Mouse (Mus musculus) G1E (cell line): ENCODE measurements around the gene Drp2.

ENCODE experiments used
- CTCF ChIP-seq: IDR thresholded peaks from 2 replicates; pipeline ENCODE4 v1.5.1; 2012; ENCODE audit warnings: low read depth, low read length, inconsistent platforms, mixed read lengths
- GATA1 ChIP-seq: IDR thresholded peaks from 2 replicates; pipeline ENCODE4 v1.6.1; 2012; ENCODE audit warnings: borderline replicate concordance, low read length, inconsistent platforms, mixed read lengths
- GATA2 ChIP-seq: IDR thresholded peaks from 2 replicates; pipeline ENCODE4 v1.6.1; 2012; ENCODE audit warnings: low read depth, low read length, inconsistent platforms, borderline replicate concordance
- POLR2AphosphoS5 ChIP-seq: IDR thresholded peaks from 2 replicates; pipeline ENCODE4 v1.6.1; 2012; ENCODE audit warnings: low read depth, low read length, inconsistent platforms; ENCODE audit not compliant: insufficient replicate concordance
- TAL1 ChIP-seq: conservative IDR thresholded peaks from 2 replicates; pipeline ENCODE4 v1.6.1; 2012; ENCODE audit warnings: low read depth, low read length, inconsistent platforms, mixed read lengths

- no peak for TF ChIP-seq CTCF
- no peak for TF ChIP-seq TAL1
- no peak for TF ChIP-seq POLR2AphosphoS5
- TF ChIP-seq GATA1, result no peak
- TF ChIP-seq GATA2, result no peak
Measured at GRCm38 (mm10) chrX:134420097-134420496, 15.7 kb downstream of the Drp2 start.
